Mouse (Mus musculus): ENCODE results near the gene Hmgn5. TPM values are rescaled to one million over a fixed set of nuclear protein-coding genes. Genes with fewer than 3 reads are reported as not detected.
A peak's percentile ranks its signal among the peaks of the same experiment; 100 is the strongest.

Gene Hmgn5
- total and polyA plus RNA-seq, 2 experiments: 0.64 to 4.5 TPM

DNA sequence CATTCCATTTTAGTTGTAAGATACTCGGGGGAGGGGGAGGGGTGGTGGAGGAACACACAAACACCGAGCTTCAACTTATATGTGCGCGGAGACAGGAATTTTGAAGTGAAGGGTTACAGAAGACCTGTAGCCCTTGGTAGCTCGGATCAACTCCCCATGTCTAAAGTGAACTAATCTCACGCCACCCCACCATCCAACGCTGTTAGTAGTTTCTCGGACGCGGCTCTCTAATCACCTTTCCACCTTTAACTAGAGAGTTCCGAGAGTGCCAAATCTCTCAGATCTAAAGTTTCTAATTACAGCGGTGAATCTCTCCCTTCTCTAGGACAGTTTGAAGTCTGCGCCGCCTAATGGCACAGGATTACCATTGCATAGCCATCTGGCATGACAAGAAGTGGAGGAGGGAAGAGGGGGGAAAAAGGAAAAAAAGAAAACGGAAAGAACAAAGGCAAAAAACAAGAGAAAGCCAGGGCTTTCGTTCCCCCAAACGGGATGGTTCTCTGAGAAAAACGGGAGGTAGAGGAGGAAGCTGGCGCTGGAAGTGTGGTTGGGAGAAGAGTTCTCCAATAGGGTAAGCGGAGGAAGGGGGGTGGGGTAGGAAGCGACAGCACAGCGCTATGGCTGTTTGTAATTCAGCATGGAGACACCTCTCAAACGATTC is 703 bp downstream of the Hmgn5 start:
- Histone ChIP-seq H3K4me1 (ENCODE audit: control insufficient read depth, insufficient read depth, low read length) (no peaks in the 10 kb centered on the region), H3K4me3 (ENCODE audit: insufficient read depth, low read depth, low read length) (peak overlapping the region; percentile 57), H3K79me2 (ENCODE audit: control insufficient read depth, insufficient read depth, low read length) (no peaks in the 10 kb centered on the region), H3K27me3 (ENCODE audit: control insufficient read depth, insufficient read depth, low read length) (no peaks in the 10 kb centered on the region), H3K27ac (replicated peaks; ENCODE audit: insufficient read depth, low read depth, low read length) (peak overlapping the region; percentile 75), H3K36me3 (ENCODE audit: control insufficient read depth, insufficient read depth, low read length) (no peaks in the 10 kb centered on the region; the same call in 1 of the 2 replicates), H3K9ac (ENCODE audit: low read depth, low read length) (peak overlapping the region; percentile 75)
- peak; percentile 16; the same call in 1 of the 2 replicates for TF ChIP-seq CTCF (IDR thresholded peaks at IDR 0.05; ENCODE audit: low read depth, low read length)
- TF ChIP-seq POLR2A (IDR thresholded peaks at IDR 0.05; ENCODE audit: extremely low read depth, insufficient read depth, low read length): no peak
- peak; percentile 76 for DNase-seq (ENCODE audit: extremely low read depth, low read depth, low spot score)
- under 1% methylated on average over 23 of the region's 23 CpGs for WGBS

DNA sequence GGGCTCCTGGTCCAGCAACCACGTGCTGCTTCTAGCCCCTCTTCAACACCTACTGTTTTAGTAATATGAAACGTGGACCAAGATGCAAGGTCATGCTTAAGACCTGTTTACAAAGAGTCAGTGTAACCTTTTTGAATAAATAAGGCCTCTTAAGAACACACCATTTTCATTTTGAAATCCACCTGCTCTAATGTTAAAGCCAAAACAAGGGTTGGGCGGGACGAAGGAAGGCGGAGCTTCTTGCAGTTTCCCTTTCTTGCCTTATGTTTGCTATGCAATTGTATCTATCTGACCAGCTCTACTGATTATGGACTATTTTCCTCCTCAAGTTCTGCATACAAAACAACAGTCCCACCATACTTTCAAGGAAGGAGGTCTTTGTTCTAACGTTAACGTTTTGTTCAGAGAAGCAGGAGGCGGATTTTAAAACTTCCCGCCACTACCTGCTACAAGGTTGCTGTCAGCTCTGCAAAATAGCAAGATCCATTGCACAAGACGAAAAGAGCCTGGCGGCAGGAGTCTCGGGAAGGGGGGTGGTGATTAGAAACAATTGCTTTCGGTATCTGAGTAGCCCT is 1.5 kb downstream of the Hmgn5 start:
- H3K27ac ChIP-seq (replicated peaks; ENCODE audit: insufficient read depth, low read depth, low read length): no peak overlapping the region; the same call in 1 of the 2 replicates
- WGBS: 2% methylated on average over 13 of the region's 13 CpGs
- peaks cover 2% of the 10 kb centered on the region; the same call in 1 of the 2 replicates for H3K36me3 ChIP-seq (ENCODE audit: control insufficient read depth, insufficient read depth, low read length)

DNA sequence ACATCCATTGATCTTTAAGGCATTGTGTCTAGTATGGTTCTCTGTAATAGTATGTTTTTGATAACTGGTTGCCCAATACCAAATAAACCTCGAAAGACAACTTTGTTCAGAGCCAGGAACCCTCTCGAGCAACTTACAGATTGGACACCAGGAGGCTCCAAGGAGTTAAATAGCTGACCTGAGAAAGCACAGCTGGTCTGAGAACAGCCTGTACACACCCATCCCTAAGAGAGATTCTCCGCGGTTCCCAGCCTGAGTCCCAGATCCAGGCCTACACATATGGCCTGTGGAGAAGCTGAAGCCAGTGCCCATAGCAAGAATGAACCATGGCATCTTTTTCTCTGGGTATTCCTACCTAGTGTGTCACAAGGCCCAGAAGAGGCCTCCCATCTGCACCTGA is 11.9 kb downstream of the Hmgn5 start:
- H3K4me1 ChIP-seq (ENCODE audit: control insufficient read depth, insufficient read depth, low read length): no peaks in the 10 kb centered on the region
- H3K36me3 ChIP-seq (ENCODE audit: control insufficient read depth, insufficient read depth, low read length): no peaks in the 10 kb centered on the region; the same call in 1 of the 2 replicates
- no peaks in the 10 kb centered on the region for H3K27me3 ChIP-seq (ENCODE audit: control insufficient read depth, insufficient read depth, low read length)
- no peak overlapping the region for H3K27ac ChIP-seq (replicated peaks; ENCODE audit: insufficient read depth, low read depth, low read length)
- no peak overlapping the region for H3K9ac ChIP-seq (ENCODE audit: low read depth, low read length)
- peak; percentile 1 for DNase-seq (ENCODE audit: extremely low read depth, low read depth, low spot score)
- H3K4me3 ChIP-seq (ENCODE audit: insufficient read depth, low read depth, low read length): no peak overlapping the region
- 60% methylated on average over 4 of the region's 4 CpGs for WGBS
- TF ChIP-seq POLR2A (IDR thresholded peaks at IDR 0.05; ENCODE audit: extremely low read depth, insufficient read depth, low read length) (no peak), CTCF (IDR thresholded peaks at IDR 0.05; ENCODE audit: low read depth, low read length) (no peak)
- no peaks in the 10 kb centered on the region for H3K79me2 ChIP-seq (ENCODE audit: control insufficient read depth, insufficient read depth, low read length)

More for the DNA sequence above, 1.5 kb downstream of the Hmgn5 start:
- Histone ChIP-seq H3K4me1 (ENCODE audit: control insufficient read depth, insufficient read depth, low read length) (no peaks in the 10 kb centered on the region), H3K9ac (ENCODE audit: low read depth, low read length) (peak overlapping the region; percentile 26; the same call in 1 of the 2 replicates), H3K79me2 (ENCODE audit: control insufficient read depth, insufficient read depth, low read length) (no peaks in the 10 kb centered on the region), H3K4me3 (ENCODE audit: insufficient read depth, low read depth, low read length) (peak overlapping the region; percentile 57), H3K27me3 (ENCODE audit: control insufficient read depth, insufficient read depth, low read length) (no peaks in the 10 kb centered on the region)
- TF ChIP-seq CTCF (IDR thresholded peaks at IDR 0.05; ENCODE audit: low read depth, low read length): no peak
- no peak for TF ChIP-seq POLR2A (IDR thresholded peaks at IDR 0.05; ENCODE audit: extremely low read depth, insufficient read depth, low read length)
- DNase-seq (ENCODE audit: extremely low read depth, low read depth, low spot score): peak; percentile 44

Other genes with a start within 250 kb of the Hmgn5 start
- 4.9 and 5.3 TPM in 2 replicates for gene Brwd3, start 179.0 kb downstream of the Hmgn5 start, total RNA-seq (2014; rRNA removed)
- 0.54 and 0.58 TPM in 2 replicates for gene Brwd3, start 179.0 kb downstream of the Hmgn5 start, polyA plus RNA-seq (2012; rRNA removed)
- gene Sh3bgrl, start 82.0 kb upstream of the Hmgn5 start, total RNA-seq (2014; rRNA removed): 68.3 and 80.6 TPM in 2 replicates
- gene Sh3bgrl, start 82.0 kb upstream of the Hmgn5 start, polyA plus RNA-seq (2012; rRNA removed): 9.0 and 10.7 TPM in 2 replicates
- 1.3 and 1.5 TPM in 2 replicates for gene Gm6377, start 183.4 kb upstream of the Hmgn5 start, total RNA-seq (2014; rRNA removed)
- 0.05 TPM in 1 of 2 replicates, not detected in the other for gene Gm6377, start 183.4 kb upstream of the Hmgn5 start, polyA plus RNA-seq (2012; rRNA removed)

All from liver, adult 2 months (tissue).